Mouse (Mus musculus) kidney, adult 11 months (tissue): ENCODE measurements around the gene Rbms2.

Source experiments
- DNase-seq: peaks from one replicate; pipeline ENCODE4 v3.0.0; 2022

The Rbms2 gene

GRCm38 (mm10) chr10:128133650-128134332, 46.3 kb downstream of the Rbms2 start:
- DNase-seq, result no peak

DNA sequence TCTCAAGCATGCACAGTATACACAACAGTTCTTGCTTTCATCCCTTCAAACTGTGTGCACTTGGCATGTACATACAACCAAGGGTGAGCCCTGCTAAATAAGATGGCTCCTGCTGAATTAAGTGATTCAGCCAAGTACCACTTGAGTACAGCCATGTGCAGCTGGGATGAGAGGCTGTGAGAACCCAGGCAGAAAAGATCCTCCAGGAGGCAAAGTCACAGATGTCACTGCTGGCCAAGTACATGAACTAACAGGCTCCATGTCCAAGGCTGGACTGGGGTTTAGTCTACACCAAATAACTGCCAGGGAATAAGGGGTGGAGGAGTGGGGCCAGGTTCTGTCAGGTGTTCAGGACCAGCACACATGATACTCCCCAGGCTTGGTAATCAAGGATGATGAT, 48.3 kb downstream of the Rbms2 start:
- DNase-seq, result no peak

DNA sequence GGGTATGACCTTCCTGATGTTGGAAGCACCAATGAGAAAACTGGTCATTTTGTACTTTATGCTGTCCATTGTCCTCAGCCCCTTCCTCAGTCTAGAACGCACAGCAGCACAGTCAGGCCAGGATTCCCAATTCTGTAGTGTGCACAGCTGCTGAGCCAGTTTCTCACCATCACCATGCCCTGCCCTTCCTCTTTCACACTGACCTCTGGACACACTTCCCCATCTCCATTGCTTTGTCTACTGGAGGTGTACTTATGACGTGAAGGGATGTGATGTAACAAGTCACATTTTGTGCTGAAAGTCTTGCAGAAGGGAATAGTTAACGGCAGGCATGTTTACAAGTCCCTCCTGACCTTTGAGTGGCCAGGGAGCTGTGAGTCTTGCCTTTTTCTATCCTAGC, 48.8 kb downstream of the Rbms2 start:
- no peak for DNase-seq

- DNase-seq, result no peak
Observed at GRCm38 (mm10) chr10:128128143-128128542, 52.0 kb downstream of the Rbms2 start.

GRCm38 (mm10) chr10:128127497-128127896, 52.6 kb downstream of the Rbms2 start:
- DNase-seq, result no peak

- DNase-seq, result no peak
Observed at GRCm38 (mm10) chr10:128125951-128126350, 54.1 kb downstream of the Rbms2 start.

DNA sequence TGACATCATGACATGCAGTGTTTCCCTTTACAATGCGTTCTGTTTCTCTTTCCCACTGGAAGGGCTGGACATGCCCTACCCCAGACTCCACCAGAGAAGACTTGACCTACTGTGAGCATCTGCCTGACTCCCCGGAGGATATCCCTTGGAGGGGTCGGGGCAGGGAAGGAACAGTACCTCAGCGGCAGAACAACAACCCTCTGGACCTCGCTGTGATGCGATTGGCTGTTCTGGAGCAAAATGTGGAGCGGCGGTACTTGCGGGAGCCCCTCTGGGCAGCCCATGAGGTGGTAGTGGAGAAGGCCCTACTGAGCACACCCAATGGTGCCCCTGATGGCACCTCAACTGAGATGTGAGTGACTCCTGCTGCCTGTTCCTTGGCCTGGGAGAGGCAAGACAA, 55.3 kb downstream of the Rbms2 start:
- no peak for DNase-seq

DNA sequence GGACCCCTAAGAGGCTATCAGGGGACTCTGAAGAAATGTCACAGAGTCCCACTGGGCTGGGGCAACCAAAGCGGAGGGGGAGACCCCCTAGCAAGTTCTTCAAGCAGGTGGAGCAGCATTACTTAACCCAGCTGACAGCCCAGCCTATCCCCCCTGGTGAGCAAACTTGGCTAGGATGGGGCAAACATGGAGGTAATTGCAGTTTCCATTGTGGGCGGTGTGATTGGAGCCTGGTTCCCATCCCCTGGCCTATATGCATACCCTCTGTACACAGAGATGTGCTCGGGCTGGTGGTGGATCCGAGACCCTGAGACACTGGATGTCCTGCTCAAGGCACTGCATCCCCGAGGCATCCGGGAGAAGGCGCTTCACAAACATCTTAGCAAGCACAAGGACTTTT, 56.3 kb downstream of the Rbms2 start:
- DNase-seq, result no peak

- DNase-seq, result no peak
Observed at GRCm38 (mm10) chr10:128111227-128111626, 68.9 kb downstream of the Rbms2 start.

GRCm38 (mm10) chr10:128110103-128110761, 69.9 kb downstream of the Rbms2 start:
- no peak for DNase-seq

GRCm38 (mm10) chr10:128097587-128097971, 82.5 kb downstream of the Rbms2 start:
- DNase-seq, result peak; percentile 46

GRCm38 (mm10) chr10:128096693-128097586, 83.2 kb downstream of the Rbms2 start:
- peak; percentile 59 for DNase-seq

DNA sequence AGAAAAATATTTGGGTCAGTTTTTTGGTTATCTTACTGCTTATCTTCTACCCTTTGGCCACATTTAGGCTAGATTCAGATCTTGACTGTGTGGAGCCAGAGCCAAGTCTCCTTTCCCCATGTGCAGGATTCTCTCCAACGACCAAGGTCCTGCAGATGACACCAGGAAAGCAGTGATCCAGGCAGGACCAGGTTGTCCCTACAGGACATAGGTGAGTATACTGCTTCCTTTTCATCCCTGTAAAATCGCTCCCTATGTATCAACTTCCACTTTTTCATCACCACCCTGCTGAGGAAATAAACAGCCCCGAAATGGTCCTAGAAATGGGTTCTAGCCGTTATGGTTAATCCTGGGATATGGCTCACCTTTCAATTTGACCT, 83.8 kb downstream of the Rbms2 start:
- no peak for DNase-seq

DNA sequence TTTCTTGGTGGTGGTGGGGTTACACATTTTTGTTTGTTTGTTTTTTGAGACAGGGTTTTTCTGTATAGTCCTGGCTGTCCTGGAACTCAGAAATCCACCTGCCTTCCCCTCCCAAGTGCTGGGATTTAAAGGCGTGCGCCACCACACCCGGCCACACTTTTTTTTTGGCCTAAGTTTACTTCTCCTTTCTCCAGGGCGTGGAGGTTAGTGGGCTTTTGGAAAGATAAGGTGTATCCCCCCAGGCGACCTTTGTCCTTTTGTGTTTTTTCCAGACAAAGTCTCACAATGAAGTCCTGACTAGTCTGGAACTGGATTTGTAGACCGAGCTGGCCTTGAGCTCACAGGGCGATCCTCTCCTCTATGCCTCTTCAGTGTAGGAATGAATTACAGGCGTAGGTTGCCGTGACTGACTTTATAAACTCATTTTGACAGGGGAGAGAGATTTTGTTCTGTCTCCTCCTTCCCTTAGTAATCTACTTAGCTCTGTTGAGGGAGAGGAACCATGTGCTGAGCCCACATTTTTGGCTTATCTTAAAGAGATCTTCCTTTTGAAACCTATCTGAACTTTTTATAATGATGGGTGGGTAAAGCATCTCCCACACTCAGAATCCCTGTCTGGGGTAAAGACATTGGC, 85.0 kb downstream of the Rbms2 start:
- no peak for DNase-seq

DNA sequence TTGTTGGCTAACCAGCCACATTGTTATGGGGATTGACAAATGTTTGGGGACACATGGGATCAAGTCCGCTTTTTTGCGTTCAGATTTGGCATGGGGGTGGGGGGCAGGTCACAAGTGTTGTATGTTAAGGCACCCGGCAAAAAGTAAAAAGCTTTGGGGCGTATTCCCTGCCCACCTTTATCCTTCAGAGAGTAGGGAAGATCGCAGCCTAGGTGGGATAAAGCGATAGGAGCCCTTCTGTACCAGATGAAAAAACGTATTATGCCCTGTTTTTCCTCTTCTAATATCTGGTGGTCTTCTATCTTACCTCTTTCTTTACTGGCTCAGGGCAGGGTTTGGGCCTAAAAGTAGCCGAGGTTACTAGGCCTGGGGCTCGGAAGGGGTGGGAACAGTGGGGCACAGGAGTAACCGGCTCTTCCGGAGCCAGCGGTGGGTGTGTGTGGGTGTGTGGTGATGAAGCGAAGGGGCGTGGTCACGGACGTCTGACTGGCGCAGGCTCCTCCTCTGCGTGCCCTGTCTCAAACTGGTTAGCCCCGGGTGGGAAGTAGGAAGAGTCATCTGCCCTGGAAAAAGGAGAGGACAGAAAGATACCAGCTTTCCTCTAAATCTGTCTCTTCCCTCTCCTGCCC, 85.6 kb downstream of the Rbms2 start:
- DNase-seq, result peak; percentile 93

DNA sequence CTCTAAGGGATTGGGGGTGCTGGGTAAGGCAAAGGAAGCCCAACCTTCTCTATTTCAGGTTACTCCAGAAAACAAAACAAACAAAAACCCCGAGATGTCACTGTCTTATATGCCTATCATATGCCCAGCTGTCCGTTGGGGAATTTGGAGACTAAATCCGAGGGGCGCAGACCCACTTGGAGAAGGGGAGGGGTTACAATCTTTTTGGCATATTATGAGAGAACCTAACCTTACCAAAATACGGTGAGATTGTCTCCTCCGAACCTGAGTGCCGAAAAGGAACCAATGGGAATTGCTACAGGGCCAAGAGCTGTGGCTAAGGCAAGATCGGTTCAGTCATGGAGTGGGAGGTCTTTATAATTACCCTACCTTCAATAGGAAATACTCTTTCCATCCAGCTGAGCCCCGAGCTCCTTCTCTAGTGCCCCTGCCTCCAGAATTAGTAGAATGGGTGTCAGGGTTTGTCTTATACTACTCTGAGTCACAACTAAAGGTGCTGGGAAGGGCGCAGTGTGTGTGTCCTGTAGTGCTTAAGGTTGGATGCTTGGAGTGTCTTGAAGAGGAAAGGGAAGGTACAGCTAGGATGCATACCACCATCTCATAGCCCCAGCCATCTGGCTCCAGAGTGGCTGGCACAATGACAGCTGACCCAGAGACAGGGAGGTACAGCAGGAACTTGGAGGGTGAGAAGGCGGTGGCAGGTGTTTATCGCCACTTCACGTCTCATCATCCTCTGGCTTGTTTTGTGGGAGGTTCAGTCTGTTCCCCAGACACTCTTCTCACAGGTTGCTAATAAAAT, 86.4 kb downstream of the Rbms2 start:
- DNase-seq, result peak; percentile 45

GRCm38 (mm10) chr10:128092506-128093495, 87.3 kb downstream of the Rbms2 start:
- peak; percentile 81 for DNase-seq

GRCm38 (mm10) chr10:128091564-128092505, 88.3 kb downstream of the Rbms2 start, which contains the start of gene Baz2a:
Baz2a (plus strand) TSS chr10:128091577.
- peak; percentile 82 for DNase-seq
